Mouse (Mus musculus): Measurements from ENCODE around the gene Bnip2. TPM values are rescaled to one million over a fixed set of nuclear protein-coding genes. Genes with fewer than 3 reads are reported as not detected.

Bnip2 gene
- 130 and 131 TPM in 2 replicates for polyA plus RNA-seq (2015; fragmentation: Nextera tagmentation; extraction: Ambion mirVana)

GRCm38 (mm10) chr9:69989303-69990121, at the start of gene Bnip2:
Gene Bnip2 (plus strand): TSS chr9:69989466.
- peaks cover 6% of the 10 kb centered on the region; the same call in 1 of the 2 replicates for H3K4me1 ChIP-seq (ENCODE audit: insufficient read depth, low read depth, low read length)
- H3K4me3 ChIP-seq (ENCODE audit: low read depth, low read length): peak within 1 kb of the TSS; percentile 89
- H3K27me3 ChIP-seq (replicated peaks; ENCODE audit: insufficient read depth, low read length): no peaks in the 10 kb centered on the region
- H3K36me3 ChIP-seq (ENCODE audit: insufficient read depth, low read length): no peaks in the 10 kb centered on the region
- TF ChIP-seq CTCF (IDR thresholded peaks at IDR 0.05) (peak; percentile 31), EP300 (IDR thresholded peaks at IDR 0.05) (0 out of 2 replicates have a peak, but pooled peaks have one; percentile 15)
- no peaks in the 10 kb centered on the region for H3K9me3 ChIP-seq (ENCODE audit: low read length)
- peak within 1 kb of the TSS; percentile 57 for H3K4me2 ChIP-seq (replicated peaks; ENCODE audit: low read depth, low read length)
- DNase-seq (ENCODE audit: low spot score) (peak; percentile 99), ATAC-seq (peak; percentile 96)
- WGBS: under 1% methylated on average over 56 of the region's 76 CpGs
- H3K9ac ChIP-seq (replicated peaks; ENCODE audit: low read depth): peak within 1 kb of the TSS; percentile 95
- peak within 1 kb of the TSS; percentile 99 for H3K27ac ChIP-seq (ENCODE audit: low read length)

DNA sequence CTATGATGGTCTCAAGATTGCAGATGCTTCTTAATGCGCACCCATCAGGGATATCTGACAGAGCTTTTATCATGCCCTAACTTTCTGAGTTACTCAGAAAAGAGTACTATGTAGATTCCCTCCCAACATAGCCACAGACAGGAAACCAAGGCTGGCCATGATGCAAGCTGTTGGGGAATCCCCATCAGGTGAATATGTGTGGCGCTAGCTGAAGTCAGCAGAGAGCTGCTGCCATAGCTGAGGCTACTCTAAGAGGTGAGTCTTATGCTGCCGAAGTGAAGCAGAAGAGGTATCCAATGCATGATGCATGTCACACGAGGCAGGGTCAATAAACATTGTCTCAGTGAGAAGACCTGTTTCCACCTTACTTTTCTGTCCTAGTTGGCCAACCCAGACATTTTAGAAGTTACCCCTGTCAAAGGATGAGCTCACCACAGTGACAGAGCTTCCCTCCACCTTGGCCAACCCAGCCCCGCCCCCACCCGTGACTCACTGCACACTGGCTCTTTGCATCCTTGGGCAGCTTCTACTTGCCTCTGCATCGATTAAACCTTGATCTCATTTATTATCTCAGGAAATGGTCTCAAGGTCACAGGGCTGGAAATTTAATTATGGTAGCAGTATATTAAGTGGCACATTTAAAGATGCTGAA, 48.3 kb upstream of the Bnip2 start:
- Histone ChIP-seq H3K27ac (ENCODE audit: low read length) (no peak overlapping the region), H3K9me3 (ENCODE audit: low read length) (no peaks in the 10 kb centered on the region), H3K4me2 (replicated peaks; ENCODE audit: low read depth, low read length) (no peak overlapping the region), H3K27me3 (replicated peaks; ENCODE audit: insufficient read depth, low read length) (no peaks in the 10 kb centered on the region), H3K4me1 (ENCODE audit: insufficient read depth, low read depth, low read length) (no peaks in the 10 kb centered on the region), H3K4me3 (ENCODE audit: low read depth, low read length) (no peak overlapping the region), H3K36me3 (ENCODE audit: insufficient read depth, low read length) (no peaks in the 10 kb centered on the region), H3K9ac (replicated peaks; ENCODE audit: low read depth) (no peak overlapping the region)
- ATAC-seq (no peak), DNase-seq (ENCODE audit: low spot score) (no peak)
- WGBS: 83% methylated on average over 7 of the region's 7 CpGs
- no peak for TF ChIP-seq EP300 (IDR thresholded peaks at IDR 0.05)

DNA sequence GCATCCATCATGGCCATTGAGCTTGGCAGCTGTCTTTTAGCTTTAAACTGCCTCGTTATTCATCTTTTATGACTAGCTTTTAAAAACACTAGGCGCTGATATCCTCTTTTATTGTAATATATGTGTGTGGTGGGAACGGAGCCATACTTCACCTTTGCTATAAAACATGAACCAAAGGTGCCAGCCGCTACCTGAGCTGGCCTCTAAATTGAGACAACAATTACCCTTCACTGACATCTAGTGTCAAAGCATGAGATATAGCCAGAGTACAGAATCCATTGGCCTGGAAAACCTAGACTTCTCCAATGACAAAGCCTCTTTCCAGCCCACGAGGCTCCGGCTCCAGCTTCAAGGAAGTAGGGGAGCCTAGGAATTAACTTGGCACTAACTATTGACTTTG, 47.7 kb upstream of the Bnip2 start:
- TF ChIP-seq EP300 (IDR thresholded peaks at IDR 0.05): no peak
- Histone ChIP-seq H3K9ac (replicated peaks; ENCODE audit: low read depth) (no peak overlapping the region), H3K9me3 (ENCODE audit: low read length) (no peaks in the 10 kb centered on the region), H3K4me3 (ENCODE audit: low read depth, low read length) (no peak overlapping the region), H3K4me2 (replicated peaks; ENCODE audit: low read depth, low read length) (no peak overlapping the region), H3K27me3 (replicated peaks; ENCODE audit: insufficient read depth, low read length) (no peaks in the 10 kb centered on the region), H3K4me1 (ENCODE audit: insufficient read depth, low read depth, low read length) (no peaks in the 10 kb centered on the region), H3K36me3 (ENCODE audit: insufficient read depth, low read length) (no peaks in the 10 kb centered on the region), H3K27ac (ENCODE audit: low read length) (no peak overlapping the region)
- no peak for ATAC-seq
- no peak for DNase-seq (ENCODE audit: low spot score)
- 76% methylated on average over 6 of the region's 6 CpGs for WGBS

DNA sequence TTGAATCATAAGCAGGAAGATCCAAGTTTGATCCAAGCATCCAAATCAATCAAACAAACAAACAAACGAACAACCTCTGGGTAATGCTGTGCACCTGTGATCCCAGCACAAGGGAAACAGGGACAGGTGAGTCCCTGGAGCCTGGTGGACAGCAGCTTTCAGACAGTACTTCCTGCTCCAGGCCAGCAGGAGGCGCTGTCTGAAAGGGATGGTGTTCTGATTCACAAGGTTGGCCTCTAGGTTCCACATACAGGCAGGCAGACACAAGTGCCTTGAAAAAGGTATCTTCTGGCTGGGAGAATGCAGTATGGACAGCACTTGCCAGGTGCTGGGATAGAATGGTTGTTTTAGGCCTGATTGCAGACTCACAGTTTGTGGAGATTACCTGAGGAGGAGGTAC, 40.3 kb upstream of the Bnip2 start:
- ATAC-seq (no peak), DNase-seq (ENCODE audit: low spot score) (peak; percentile 66)
- no peaks in the 10 kb centered on the region for H3K27me3 ChIP-seq (replicated peaks; ENCODE audit: insufficient read depth, low read length)
- no peaks in the 10 kb centered on the region for H3K9me3 ChIP-seq (ENCODE audit: low read length)
- 3% methylated on average over 2 of the region's 2 CpGs for WGBS
- no peaks in the 10 kb centered on the region for H3K36me3 ChIP-seq (ENCODE audit: insufficient read depth, low read length)
- H3K4me3 ChIP-seq (ENCODE audit: low read depth, low read length): no peak overlapping the region
- no peak overlapping the region for H3K4me2 ChIP-seq (replicated peaks; ENCODE audit: low read depth, low read length)
- no peak for TF ChIP-seq EP300 (IDR thresholded peaks at IDR 0.05)
- TF ChIP-seq CTCF (IDR thresholded peaks at IDR 0.05): peak; percentile 98
- no peak overlapping the region for H3K27ac ChIP-seq (ENCODE audit: low read length)
- H3K9ac ChIP-seq (replicated peaks; ENCODE audit: low read depth): no peak overlapping the region
- no peaks in the 10 kb centered on the region for H3K4me1 ChIP-seq (ENCODE audit: insufficient read depth, low read depth, low read length)

- Histone ChIP-seq H3K36me3 (ENCODE audit: insufficient read depth, low read length) (no peaks in the 10 kb centered on the region), H3K9ac (replicated peaks; ENCODE audit: low read depth) (no peak overlapping the region), H3K4me3 (ENCODE audit: low read depth, low read length) (no peak overlapping the region), H3K27me3 (replicated peaks; ENCODE audit: insufficient read depth, low read length) (no peaks in the 10 kb centered on the region), H3K9me3 (ENCODE audit: low read length) (no peaks in the 10 kb centered on the region), H3K4me1 (ENCODE audit: insufficient read depth, low read depth, low read length) (no peaks in the 10 kb centered on the region), H3K4me2 (replicated peaks; ENCODE audit: low read depth, low read length) (no peak overlapping the region), H3K27ac (ENCODE audit: low read length) (no peak overlapping the region)
- WGBS: 79% methylated on average over 4 of the region's 4 CpGs
- DNase-seq (ENCODE audit: low spot score) (no peak), ATAC-seq (no peak)
- TF ChIP-seq CTCF (IDR thresholded peaks at IDR 0.05) (no peak), EP300 (IDR thresholded peaks at IDR 0.05) (no peak)
These were observed 39.6 kb upstream of the Bnip2 start for GRCm38 (mm10) chr9:69949641-69950040.

DNA sequence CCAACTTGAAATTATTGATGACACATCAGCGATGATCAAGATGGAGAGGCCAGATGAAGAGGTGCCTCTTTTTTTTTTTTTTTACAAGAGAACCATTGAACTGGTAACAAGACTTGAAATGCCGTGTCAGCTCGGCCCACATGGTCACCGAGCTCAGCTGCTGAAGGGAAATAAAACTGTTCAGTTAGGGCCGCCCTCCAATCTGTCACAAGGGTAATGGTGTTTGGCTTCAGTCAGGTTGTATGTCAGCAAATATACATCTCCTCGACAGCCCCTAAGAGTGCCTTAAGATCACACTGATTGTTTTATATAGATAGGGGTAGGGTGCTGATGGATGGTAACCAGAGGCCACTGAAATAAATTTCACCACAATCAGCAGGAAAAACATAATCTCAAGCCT, 28.3 kb upstream of the Bnip2 start:
- Histone ChIP-seq H3K4me1 (ENCODE audit: insufficient read depth, low read depth, low read length) (no peaks in the 10 kb centered on the region), H3K36me3 (ENCODE audit: insufficient read depth, low read length) (no peaks in the 10 kb centered on the region), H3K27me3 (replicated peaks; ENCODE audit: insufficient read depth, low read length) (no peaks in the 10 kb centered on the region), H3K27ac (ENCODE audit: low read length) (no peak overlapping the region), H3K4me3 (ENCODE audit: low read depth, low read length) (no peak overlapping the region), H3K9me3 (ENCODE audit: low read length) (no peaks in the 10 kb centered on the region), H3K9ac (replicated peaks; ENCODE audit: low read depth) (no peak overlapping the region), H3K4me2 (replicated peaks; ENCODE audit: low read depth, low read length) (no peak overlapping the region)
- TF ChIP-seq CTCF (IDR thresholded peaks at IDR 0.05): no peak
- TF ChIP-seq EP300 (IDR thresholded peaks at IDR 0.05): no peak
- DNase-seq (ENCODE audit: low spot score) (no peak), ATAC-seq (no peak)
- 62% methylated on average over 6 of the region's 6 CpGs for WGBS
